Mouse (Mus musculus) left cerebral cortex, postnatal 10 days (tissue): ENCODE results near the gene Prdm16. TPM values are rescaled to one million over a fixed set of nuclear protein-coding genes. Genes with fewer than 3 reads are reported as not detected.

Experiments used
- DNase-seq, 2 experiments: peaks; one replicate each; pipeline ENCODE4 v3.0.0; 2021 to 2022; ENCODE audit warnings: low spot score in 2 of 2, mixed read lengths in 1 of 2; ENCODE audit errors: extremely low spot score in 1 of 2
- intact Hi-C: fragments of 180-260 bp; cut with DNase I; formaldehyde crosslinking; loops from one replicate; pipeline ENCODE4 v1.15.1; 2025
- total RNA-seq, 2 experiments: library from RNA; stranded (reverse); gene quantifications; 2 replicates each; pipeline ENCODE4 v1.2.3; 2021

Prdm16 gene
- total RNA-seq, 2 experiments from 2014 or later: 4.9 to 6.1 TPM

DNA sequence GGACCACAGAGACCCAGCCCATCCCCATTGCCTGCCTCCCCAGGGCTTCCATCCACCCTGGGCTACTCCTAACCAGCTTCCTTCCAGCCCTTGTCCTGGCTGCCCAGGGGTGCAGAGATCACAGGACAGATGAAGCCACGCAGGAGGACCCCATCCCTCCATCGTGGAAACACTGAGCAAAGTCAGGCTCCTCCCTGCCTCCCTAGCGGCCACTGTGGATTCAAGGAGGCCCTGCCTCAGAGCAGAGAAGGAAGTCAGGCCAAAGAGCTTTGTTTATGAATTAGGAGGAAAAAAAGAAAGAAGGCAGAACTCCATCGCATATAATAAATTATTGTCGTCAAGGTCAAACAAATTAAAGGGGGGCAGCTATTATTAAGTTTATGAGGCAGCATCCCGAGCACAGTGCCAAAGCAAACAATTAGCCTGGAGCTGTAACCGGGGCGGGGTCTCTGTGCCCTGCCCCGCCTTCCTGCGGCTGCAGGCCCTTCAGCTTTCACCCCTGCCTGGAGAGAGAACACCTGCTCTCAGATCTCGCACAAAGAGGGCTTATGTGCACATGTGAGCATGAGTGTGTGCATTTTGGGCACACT lies 288.4 kb downstream of the Prdm16 start:
- DNase-seq: no peak
- intact Hi-C loops: no loop called here

DNA sequence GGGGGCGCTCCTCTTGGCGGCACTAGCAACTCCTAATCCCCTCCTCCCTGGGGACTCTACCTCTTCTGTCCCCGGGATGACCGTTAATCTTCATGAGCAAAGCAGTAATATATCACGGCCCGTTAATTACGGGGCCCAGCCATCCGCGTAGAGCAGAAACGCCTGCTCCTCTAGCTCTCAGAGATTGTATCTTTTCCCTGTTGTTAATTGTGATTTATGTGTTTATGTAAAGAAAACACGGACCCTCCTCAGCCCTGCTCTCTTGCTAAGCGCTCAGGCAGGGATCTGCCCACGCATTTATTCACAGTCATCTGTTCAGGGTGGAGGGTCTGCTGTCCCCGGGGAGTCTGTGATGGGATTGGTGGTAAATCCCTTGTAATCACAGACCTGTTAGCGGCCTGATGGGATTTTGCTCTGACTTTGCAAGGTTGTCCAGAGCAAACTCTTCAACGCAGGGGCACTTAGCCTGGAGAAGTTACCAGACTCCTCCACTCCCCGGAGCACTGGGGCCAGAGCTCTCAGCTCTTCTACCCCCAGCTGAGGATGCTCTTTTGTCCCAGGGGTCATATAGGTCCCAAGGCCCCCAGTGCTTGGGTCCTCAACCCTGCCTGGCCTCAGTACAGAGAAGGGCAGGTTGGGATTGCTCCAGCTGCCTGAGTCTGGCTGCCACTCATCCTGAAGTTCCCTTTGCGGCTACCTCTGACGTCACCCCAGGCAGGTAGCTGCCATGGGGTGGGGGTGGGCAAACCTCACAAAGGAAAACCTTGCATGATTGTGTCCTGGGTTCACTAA lies 289.7 kb downstream of the Prdm16 start:
- DNase-seq: no peak
- intact Hi-C loops: no loop called here

DNA sequence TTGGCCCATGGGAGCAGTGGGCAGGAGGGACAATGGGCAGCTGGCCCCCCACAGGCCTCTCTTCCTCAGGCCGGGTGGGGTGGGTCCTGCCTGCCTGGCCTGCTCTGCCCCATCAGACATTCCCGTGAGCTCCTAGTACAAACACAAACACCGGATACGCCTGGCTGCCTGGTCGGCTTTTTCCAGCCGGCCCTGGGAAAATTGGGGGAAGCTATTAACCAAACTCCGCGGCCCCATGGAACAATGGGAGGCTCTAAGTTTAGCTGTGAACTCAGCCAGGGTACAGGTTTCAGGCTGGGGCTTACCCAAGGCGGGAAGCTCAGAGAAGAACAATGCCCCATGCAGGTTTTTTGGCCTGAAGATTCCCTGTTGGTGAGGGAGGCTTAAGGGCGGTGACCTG lies 300.0 kb downstream of the Prdm16 start:
- peak in 1 of 2 experiments; percentile 82 for DNase-seq
- intact Hi-C loops: no loop called here

DNA sequence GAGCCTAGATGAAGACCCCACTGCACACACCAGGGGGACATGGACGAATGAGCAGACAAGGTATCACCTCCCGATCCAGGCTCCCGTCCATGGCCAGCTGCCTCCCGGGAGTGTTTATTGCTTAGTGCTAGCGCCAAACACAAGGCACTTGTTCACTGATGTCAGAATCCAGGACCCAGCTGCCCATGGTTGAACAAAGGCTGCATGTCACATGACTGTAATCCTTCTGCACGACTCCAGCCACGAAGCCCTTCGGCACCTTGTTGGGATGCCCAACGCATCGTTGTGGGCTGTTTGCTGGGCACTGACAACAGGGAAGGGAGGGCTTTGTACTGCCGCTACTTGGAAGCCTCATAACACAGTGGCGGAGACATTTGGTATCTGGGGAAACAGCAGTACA lies 300.9 kb downstream of the Prdm16 start, which contains the start of gene B230104I21Rik:
Gene B230104I21Rik, plus strand, starts transcription at position 367 of the 400 bp plus-strand sequence.
- peak; percentile 53 to 73 for DNase-seq

DNA sequence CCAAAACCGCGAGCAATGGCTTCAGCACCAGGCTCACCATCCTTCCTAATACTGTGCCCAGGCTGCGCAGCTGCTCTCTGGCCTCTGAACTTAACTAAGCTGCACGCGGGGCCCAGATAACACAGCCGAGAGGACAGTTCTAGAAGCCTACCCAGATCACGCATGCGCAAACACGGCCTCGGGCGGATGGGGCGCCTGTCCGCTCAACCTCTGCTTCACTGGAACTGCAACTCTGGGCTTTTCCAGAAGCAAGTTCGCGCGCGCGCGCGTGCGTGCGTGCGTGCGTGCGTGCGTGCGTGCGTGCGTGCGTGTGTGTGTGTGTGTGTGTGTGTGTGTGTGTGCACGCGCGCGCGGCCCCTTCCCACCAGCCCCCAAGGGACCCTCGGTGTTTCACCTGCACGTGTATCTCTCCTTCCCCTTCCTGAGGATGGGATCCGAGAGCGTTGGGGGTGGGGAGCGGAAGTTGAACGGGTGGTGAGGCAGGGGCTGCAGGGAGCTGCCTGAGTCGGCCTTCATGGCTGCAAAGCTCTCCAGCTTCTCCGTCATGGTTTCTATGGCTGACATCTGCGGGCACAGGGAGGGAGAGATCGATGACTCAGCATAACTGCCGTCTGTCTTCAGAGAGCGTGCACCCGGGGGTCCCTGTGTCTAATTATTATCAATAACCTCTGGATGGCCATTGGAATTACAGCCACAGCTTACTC lies 301.8 kb downstream of the Prdm16 start:
- peak in 1 of 2 experiments; percentile 63 for DNase-seq
- intact Hi-C loops: no loop called here

More for the DNA sequence above, 300.9 kb downstream of the Prdm16 start, which contains the start of gene B230104I21Rik:
- intact Hi-C loops: no loop called here

DNA sequence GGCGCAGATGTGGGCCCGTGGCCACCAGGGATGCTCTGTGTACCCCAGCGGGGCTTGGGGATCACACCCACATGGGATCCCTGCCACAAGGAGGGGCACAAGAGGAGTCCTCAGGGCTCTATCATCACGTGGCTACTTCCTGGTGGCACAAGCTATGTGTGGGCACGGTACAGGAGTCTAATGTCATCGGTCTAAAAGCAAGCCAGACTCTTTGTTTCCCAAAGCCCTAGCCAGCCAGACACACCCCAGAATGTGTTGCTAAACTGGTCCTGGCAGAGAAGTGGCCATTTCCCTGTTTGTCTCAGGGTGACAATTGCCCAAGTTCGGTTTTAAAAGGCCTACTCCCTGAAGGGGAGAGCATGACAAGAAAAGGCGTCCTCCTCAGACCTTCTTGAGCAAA lies 303.4 kb downstream of the Prdm16 start:
- intact Hi-C loops: no loop called here
- DNase-seq: no peak

DNA sequence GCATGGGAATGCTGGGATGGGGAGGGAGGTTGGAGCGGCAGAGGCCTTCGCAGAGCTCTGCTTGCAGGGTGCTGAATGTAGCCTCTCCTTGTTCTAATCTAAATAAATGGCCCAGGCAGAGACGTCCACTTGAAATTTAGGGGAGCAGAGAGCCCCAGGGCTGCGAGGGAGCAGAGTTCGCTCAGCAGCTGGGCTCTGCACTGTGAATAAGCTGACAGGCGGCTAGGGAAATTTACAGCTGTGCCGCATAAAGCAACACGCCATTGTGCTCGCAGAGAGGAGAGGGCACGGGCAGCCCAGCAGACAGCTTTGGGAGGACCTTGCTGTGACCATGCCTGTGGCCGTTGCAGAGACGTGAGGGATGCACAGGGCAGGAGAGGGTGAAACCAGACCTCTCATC lies 305.4 kb downstream of the Prdm16 start:
- DNase-seq: no peak
- intact Hi-C loops: no loop called here

DNA sequence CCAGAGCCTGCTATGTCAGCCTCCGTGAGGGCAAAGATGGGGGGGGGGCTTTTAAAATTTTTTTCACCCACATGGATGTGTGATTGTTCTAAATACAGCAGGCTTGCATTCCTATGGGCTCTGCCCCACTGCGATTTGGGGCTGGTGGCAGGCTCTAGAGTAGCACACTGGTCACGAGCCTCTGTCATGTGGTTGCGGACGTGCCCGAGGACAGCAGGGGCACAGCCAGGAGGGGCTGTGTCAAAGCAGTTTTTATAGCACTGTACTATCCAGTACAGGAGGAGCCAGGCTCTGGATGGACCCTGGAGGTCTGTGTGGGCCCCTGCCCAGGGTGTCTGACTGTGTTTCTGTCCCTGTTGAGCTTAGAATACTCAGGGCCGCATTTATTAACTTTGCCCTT lies 306.7 kb downstream of the Prdm16 start:
- intact Hi-C loops: no loop called here
- DNase-seq: no peak

DNA sequence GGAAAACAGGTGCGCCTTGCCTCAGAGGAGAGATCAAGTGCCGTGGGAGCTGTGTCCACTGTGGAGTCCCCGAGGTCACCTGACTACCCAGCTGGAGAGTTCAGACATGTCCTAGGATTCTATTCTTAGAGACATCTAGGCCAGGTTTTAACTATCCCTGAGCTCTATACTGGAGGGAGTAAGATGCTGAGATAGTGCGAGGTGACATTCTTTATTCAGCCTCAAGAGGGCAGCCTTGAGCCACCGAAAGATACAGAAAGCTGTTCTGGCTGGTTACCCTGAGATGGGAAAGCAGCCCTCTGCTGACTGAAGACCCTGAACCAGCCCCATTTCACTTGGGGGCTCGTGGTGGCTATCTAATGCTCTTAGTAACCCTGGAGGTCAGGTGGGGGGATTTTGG lies 307.8 kb downstream of the Prdm16 start:
- intact Hi-C loops: loop anchor here (5.0 to 10.0 kb wide), 3 partner anchors 308 to 488 kb away; partner anchors contain the start of gene Prdm16
- peak; percentile 60 to 80 for DNase-seq

DNA sequence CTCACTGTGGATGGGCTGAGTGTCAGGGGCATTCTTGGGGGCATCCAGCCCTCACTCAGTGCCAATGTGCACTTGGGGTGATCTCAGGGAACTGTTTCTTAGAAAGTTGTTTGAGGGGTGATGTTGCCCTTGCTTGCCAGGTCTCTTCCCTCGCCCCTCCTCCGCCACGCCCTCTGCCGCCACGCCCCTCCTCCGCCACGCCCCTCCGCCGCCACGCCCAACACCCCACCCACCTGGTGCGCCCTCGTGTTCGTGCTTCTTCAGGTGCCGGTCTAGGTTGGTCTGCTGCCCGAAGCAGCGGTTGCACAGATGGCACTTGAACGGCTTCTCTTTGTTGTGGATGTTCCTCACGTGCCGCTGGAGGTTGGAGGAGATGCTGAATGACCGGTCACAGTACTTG lies 308.2 kb downstream of the Prdm16 start:
- intact Hi-C loops: loop anchor here (5.0 to 10.0 kb wide), 3 partner anchors 309 to 489 kb away; partner anchors contain the start of gene Prdm16
- no peak for DNase-seq

DNA sequence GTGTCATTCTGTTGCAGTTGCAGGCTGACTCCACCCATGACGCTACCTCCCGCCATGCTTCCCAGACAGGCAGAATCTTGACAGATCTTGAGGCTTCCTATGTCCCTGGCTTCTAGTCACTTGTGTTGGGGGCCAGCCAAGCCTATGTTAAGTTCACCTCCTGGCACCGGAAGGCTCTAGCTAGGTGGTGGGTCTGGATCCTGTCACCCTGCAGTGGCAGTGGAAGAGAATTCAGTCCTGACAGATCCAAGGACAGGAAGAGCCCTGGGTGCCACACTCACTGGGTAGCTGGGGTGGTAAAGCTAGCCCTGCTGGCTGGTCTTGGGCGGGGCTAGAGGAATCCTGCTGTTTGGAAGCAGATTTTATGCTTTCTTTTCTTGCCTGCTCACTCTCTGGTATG lies 311.3 kb downstream of the Prdm16 start:
- intact Hi-C loops: loop anchor here (5.0 to 10.0 kb wide), 3 partner anchors 312 to 492 kb away; partner anchors contain the start of gene Prdm16
- no peak for DNase-seq

DNA sequence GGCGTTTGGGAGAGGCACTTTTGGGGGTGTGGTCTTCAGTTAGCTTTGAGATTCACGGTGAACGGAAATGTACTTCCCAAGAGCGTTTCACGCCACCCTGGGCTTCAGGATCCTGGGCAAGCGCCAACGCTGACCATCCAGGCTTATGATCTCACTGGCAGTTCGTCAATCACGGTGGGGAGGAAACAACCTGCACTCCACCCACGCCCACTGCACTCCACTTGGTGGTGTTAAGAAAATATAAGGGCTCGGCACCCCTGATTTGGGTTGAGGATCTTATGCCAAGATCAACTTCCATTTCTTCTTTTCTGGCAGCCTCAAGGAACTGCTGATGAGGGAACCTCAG lies 323.1 kb downstream of the Prdm16 start:
- DNase-seq: peak in 1 of 2 experiments; percentile 51
- intact Hi-C loops: no loop called here

DNA sequence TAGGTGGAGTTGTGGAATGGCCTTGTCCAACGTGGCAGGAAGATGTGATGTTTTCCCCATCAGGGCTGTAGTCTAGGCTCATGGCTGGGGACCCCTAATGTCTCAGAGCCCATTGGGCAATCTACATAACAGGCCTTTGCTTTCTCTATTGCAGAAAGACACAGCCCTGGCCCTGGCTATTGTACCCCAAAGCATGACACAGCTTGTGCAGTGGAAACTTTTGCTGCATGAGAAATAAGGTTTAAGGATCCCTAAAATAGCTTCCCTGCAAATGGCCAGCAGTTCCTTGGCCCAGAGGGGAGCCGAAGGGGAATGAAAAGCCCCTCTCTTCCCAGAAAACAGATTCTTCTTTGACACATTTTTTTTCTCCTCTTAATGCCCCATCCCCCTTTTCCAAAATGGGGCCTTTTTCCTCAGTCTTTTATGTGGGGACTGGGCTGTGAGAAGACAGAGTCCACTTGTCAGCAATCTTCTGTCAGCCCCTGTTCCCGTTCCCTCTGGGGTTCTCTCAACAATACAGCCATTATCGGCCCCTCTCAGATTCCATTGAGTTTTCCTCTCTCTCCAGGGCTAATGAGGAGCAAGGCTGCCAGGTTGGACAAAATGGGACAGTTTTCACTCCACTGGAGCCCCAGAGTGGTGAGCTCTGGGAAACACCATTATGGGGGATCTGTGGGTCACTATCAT lies 323.6 kb downstream of the Prdm16 start:
- DNase-seq: peak in 1 of 2 experiments; percentile 66
- intact Hi-C loops: no loop called here

DNA sequence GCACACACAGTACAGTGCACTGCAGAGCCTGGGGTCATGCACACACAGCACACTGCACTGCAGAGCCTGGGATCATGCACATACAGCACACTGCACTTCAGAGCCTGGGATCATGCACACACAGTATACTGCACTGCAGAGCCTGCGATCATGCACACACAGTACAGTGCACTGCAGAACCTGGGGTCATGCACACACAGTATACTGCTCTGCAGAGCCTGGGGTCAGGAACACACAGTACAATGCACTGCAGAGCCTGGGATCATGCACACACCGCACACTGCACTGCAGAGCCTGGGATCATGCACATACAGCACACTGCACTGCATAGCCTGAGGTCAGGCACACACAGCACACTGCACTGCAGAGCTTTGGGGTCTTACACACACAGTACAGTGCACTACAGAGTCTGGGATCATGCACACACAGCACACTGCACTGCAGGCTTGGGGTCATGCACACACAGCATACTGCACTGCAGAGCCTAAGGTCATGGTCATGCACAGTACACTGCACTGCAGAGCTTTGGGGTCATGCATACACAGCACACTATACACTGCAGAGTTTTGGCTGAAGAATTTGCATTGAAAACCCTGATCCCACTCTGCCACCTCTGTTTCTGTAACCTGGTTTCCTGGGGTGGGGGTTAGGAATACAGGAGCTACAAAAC lies 324.4 kb downstream of the Prdm16 start:
- DNase-seq: no peak
- intact Hi-C loops: no loop called here

DNA sequence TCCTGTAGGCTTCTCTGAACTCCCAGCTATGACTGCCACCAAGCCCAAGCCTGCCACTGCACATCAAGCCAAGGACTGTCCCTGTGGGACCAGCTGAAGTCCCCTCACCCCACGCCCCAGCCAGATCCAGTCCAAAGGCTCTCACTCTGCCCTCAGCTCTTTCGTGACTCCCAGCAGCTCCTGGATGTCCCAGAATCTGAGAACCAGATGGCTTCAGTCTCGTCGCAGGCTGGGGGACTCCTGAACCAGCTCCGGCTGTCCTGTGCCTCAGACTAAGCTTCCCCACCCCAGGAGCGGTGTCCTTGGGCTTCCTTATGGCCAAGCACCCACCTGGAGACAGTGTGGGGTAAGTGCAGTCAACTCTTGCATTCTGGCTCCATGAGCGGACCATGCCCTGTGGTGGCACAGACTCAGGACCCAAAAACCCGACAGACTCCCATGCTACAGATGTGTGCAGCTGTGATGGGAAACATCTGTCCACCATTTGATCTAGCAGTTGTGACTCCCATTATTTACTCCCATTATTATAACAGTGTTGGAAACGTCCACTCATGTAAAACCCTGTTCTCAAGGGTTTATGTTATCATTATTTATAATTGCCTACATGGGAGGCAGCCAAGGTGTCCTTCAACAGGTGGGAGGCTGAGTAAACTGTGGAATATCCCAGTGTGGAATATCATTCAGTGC lies 326.0 kb downstream of the Prdm16 start:
- intact Hi-C loops: no loop called here
- no peak for DNase-seq

DNA sequence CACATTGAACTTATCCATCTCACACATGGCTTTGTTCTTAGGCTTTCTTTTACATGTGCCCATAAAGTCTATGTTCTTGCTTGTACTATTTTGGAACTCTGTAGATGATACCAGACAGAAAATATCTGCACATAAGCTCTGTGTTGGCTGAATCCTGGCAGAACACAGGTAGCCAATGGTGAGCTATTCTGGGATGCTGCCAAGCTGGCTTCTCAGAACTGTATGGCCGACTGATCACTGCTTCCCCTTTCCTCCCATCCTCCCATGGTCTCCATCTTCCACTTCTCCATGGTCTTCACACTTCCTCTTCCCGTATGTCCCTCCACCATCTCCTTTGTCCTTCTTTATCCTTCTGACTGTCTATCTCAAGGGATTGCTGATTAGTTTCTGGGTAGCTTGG lies 327.5 kb downstream of the Prdm16 start:
- intact Hi-C loops: no loop called here
- DNase-seq: no peak

DNA sequence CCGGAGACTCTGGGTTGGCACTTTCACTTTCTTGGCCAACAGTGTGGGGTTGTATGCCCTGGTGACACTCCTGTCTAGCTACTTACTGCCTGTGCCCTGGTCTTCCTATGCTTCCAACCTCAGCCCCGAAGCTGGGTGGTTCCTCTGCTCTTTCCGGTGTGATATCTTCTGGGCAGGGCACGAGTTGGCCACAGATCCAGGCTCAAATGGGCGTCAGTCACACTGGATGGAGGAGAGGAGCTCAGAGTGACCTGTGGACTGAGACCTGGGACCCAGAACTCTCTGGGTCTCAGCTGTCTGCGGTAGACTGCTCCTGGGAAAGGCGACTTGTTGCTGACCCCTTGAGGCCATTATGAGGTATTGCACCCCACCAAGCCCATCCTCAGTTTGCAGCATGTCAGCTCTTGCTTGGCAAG lies 335.2 kb downstream of the Prdm16 start, which contains the start of gene Arhgef16:
Gene Arhgef16, minus strand, starts transcription at position 211 of the 416 bp plus-strand sequence.
- intact Hi-C loops: loop anchor here (5.0 kb wide), 2 partner anchors 134 to 234 kb away; no protein-coding TSS in a partner anchor
- DNase-seq: peak in 1 of 2 experiments; percentile 41
